Mouse (Mus musculus) limb, embryonic 14.5 days (tissue): ENCODE results near the gene Fam20a. TPM values are rescaled to one million over a fixed set of nuclear protein-coding genes. Genes with fewer than 3 reads are reported as not detected.

Source experiments
- ATAC-seq: fragments of 200-750 bp; cut with Nextera tagmentation; 2 replicates; pipeline ENCODE4 v1.8.0; 2017; ENCODE audit warnings: low read depth, moderate number of reproducible peaks, moderate TSS enrichment; ENCODE audit not compliant: low FRiP score
- DNase-seq: peaks from one replicate; pipeline ENCODE4 v3.0.0-alpha.2; 2015; ENCODE audit warnings: low spot score
- H3K27ac ChIP-seq: fragments of 300-500 bp; sonication (generic); replicated peaks from 2 replicates; pipeline ENCODE4 v1.5.1; 2014; ENCODE audit warnings: low read depth, mild to moderate bottlenecking, low read length, moderate library complexity, mixed read lengths
- H3K27me3 ChIP-seq: fragments of 300-500 bp; sonication (generic); 2 replicates; pipeline ENCODE4 v1.6.1; 2014; ENCODE audit warnings: low read length, mixed read lengths; ENCODE audit not compliant: control insufficient read depth, insufficient read depth
- H3K36me3 ChIP-seq: fragments of 300-500 bp; sonication (generic); 2 replicates; pipeline ENCODE4 v1.6.1; 2014; ENCODE audit warnings: mild to moderate bottlenecking, low read length, moderate library complexity, mixed read lengths; ENCODE audit not compliant: control insufficient read depth, insufficient read depth
- H3K4me1 ChIP-seq: fragments of 300-500 bp; sonication (generic); 2 replicates; pipeline ENCODE4 v1.6.1; 2014; ENCODE audit warnings: antibody characterized with exemption, low read length, mixed read lengths; ENCODE audit not compliant: control insufficient read depth, insufficient read depth
- H3K4me2 ChIP-seq: fragments of 300-500 bp; sonication (generic); replicated peaks from 2 replicates; pipeline ENCODE4 v1.6.1; 2014; ENCODE audit warnings: low read depth, mild to moderate bottlenecking, low read length, moderate library complexity; ENCODE audit not compliant: severe bottlenecking
- H3K4me3 ChIP-seq: fragments of 300-500 bp; sonication (generic); replicated peaks from 2 replicates; pipeline ENCODE4 v1.5.1; 2014; ENCODE audit warnings: low read length
- H3K9ac ChIP-seq: fragments of 300-500 bp; sonication (generic); 2 replicates; pipeline ENCODE4 v1.6.1; 2014; ENCODE audit warnings: mild to moderate bottlenecking, low read depth, low read length, moderate library complexity; ENCODE audit not compliant: severe bottlenecking
- H3K9me3 ChIP-seq: fragments of 300-500 bp; sonication (generic); 2 replicates; pipeline ENCODE4 v1.6.1; 2016; ENCODE audit warnings: low read length; ENCODE audit not compliant: control insufficient read depth
- POLR2A ChIP-seq: fragments of 200-500 bp; IDR thresholded peaks from 2 replicates; pipeline ENCODE4 v1.8.0; 2012; ENCODE audit warnings: inconsistent platforms, mild to moderate bottlenecking, moderate library complexity, borderline replicate concordance; ENCODE audit not compliant: insufficient read depth, insufficient read length; ENCODE audit errors: extremely low read depth
- WGBS: fragments of 180-500 bp; shearing (Covaris S2); extraction: QIAGEN DNeasy Blood & Tissue Kit; methylation state at CpG from one replicate; pipeline ENCODE4 v1.1.7; 2014; 5-methylcytosine and 5-hydroxymethylcytosine counted together
- polyA plus RNA-seq, 2 experiments: library from polyadenylated mRNA; depleted of rRNA in 1 of 2; stranded (reverse) in 1 of 2; unstranded in 1 of 2; fragments of >200 nt; fragmentation: Nextera tagmentation in 1 of 2; extraction: Ambion mirVana in 1 of 2; gene quantifications; 2 replicates each; pipeline versions ENCODE4 v1.2.1 to v1.2.3; 2012 to 2014

Gene Fam20a
- polyA plus RNA-seq, 2 experiments = 6.9 to 9.4 TPM

DNA sequence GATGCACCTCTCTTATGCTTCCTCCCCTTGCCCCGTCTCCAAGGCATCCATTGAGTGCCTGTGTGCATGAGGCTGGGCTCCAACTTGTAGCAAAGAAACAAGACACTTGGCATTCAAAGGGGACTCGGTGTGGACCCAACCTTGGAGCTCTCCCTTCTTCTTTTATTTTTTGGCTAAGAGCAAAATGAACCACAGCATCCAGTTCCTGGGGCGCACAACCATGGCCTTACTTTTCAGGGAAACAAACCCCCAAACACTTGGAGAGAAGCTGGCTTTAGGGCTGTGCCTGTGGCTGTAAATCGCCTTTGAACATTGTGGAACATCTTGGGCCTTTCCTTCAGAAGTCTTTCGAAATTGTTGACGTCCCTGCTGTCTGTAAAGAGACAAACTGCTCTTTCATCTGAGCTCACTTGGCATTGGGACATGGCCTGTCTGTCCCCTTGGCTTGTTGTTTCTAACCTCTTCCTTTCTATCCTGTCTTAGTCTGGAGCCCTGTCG lies 32.1 kb upstream of the Fam20a start:
- no peak overlapping the region for H3K9ac ChIP-seq
- H3K4me2 ChIP-seq = no peak overlapping the region
- H3K27ac ChIP-seq = no peak overlapping the region
- H3K36me3 ChIP-seq = no peaks in the 10 kb centered on the region
- ATAC-seq = no peak
- 81% methylated on average over 7 of the region's 7 CpGs for WGBS
- no peaks in the 10 kb centered on the region for H3K27me3 ChIP-seq
- peaks cover 3% of the 10 kb centered on the region; the same call in 1 of the 2 replicates for H3K4me1 ChIP-seq
- TF ChIP-seq POLR2A = no peak
- no peak overlapping the region for H3K4me3 ChIP-seq
- H3K9me3 ChIP-seq = no peaks in the 10 kb centered on the region
- DNase-seq = no peak

GRCm38 (mm10) chr11:109751636-109752603 lies 29.8 kb upstream of the Fam20a start:
- DNase-seq (no peak), ATAC-seq (no peak)
- TF ChIP-seq POLR2A = no peak
- Histone ChIP-seq H3K9me3 (no peaks in the 10 kb centered on the region), H3K36me3 (no peaks in the 10 kb centered on the region), H3K9ac (no peak overlapping the region), H3K4me1 (peaks cover 3% of the 10 kb centered on the region; the same call in 1 of the 2 replicates), H3K4me3 (no peak overlapping the region), H3K4me2 (no peak overlapping the region), H3K27ac (no peak overlapping the region), H3K27me3 (no peaks in the 10 kb centered on the region)
- 29% methylated on average over 12 of the region's 12 CpGs for WGBS

DNA sequence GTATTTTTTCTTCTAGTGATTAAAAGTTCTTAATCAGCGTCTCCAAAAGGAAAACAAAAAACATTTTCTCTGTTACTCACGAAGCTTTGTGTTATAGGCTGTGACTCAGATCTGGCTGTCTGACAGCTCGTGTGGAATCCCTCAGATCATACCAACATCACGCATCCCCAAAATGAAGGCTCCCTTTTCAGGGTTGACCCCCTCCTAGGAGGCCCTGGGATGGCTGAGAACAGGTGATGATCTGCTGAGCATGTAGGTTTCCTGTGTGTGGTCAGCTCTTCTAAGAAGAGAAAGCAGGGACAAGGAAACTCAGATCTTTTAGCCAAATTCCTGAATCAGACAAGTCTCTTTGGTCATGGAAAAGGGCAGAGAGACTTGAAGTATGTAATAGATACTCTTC lies 23.1 kb upstream of the Fam20a start:
- H3K9ac ChIP-seq = no peak overlapping the region
- H3K4me3 ChIP-seq = no peak overlapping the region
- no peaks in the 10 kb centered on the region for H3K9me3 ChIP-seq
- no peak for TF ChIP-seq POLR2A
- H3K36me3 ChIP-seq = no peaks in the 10 kb centered on the region
- DNase-seq = no peak
- 78% methylated on average over 4 of the region's 4 CpGs for WGBS
- H3K4me1 ChIP-seq = no peaks in the 10 kb centered on the region
- ATAC-seq = no peak
- no peaks in the 10 kb centered on the region for H3K27me3 ChIP-seq
- no peak overlapping the region for H3K4me2 ChIP-seq
- H3K27ac ChIP-seq = no peak overlapping the region

DNA sequence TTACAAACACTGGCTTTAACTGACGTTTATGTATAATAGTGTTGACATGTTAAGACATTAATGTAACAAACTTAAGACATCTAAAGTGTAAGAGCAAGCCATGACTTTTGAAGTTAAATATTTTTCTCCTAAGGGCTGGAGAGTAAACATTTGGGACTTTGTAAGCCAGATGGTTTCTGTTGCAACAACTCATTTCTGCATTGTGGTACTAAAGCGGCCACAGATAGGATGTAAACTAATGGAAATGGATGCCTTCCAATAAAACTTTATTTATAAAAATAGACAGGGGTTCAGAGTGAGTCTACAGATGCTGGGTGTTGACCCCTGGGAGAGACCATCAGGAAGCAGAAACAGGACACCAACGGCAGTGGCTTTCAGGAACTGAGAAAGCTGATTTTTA lies 15.9 kb upstream of the Fam20a start:
- 51% methylated on average over 3 of the region's 3 CpGs for WGBS

GRCm38 (mm10) chr11:109736406-109736805 lies 14.3 kb upstream of the Fam20a start:
- DNase-seq (no peak), ATAC-seq (no peak)
- Histone ChIP-seq H3K27ac (no peak overlapping the region), H3K36me3 (no peaks in the 10 kb centered on the region), H3K4me2 (no peak overlapping the region), H3K9ac (no peak overlapping the region), H3K27me3 (no peaks in the 10 kb centered on the region), H3K4me3 (no peak overlapping the region), H3K9me3 (no peaks in the 10 kb centered on the region), H3K4me1 (no peaks in the 10 kb centered on the region)
- WGBS = 43% methylated on average over 3 of the region's 3 CpGs
- no peak for TF ChIP-seq POLR2A

More for the DNA sequence above, 15.9 kb upstream of the Fam20a start:
- no peak for ATAC-seq
- no peak overlapping the region for H3K27ac ChIP-seq
- no peaks in the 10 kb centered on the region for H3K4me1 ChIP-seq
- no peak overlapping the region for H3K4me3 ChIP-seq
- no peaks in the 10 kb centered on the region for H3K27me3 ChIP-seq
- H3K36me3 ChIP-seq = no peaks in the 10 kb centered on the region
- H3K9ac ChIP-seq = no peak overlapping the region
- H3K9me3 ChIP-seq = no peaks in the 10 kb centered on the region
- no peak for TF ChIP-seq POLR2A
- no peak overlapping the region for H3K4me2 ChIP-seq
- DNase-seq = no peak
